Mouse (Mus musculus) CH12F3 (cell line): Measurements from ENCODE around the gene Ssr2.

ENCODE experiments used
- in situ Hi-C: fragments of 300-500 bp; cut with MboI; formaldehyde crosslinking; loops from 2 replicates; pipeline ENCODE4 v1.14.3; 2020; ENCODE audit warnings: low sequenced_read_pairs

Gene Ssr2

GRCm38 (mm10) chr3:88622113-88622940 lies 46.7 kb downstream of the Ssr2 start:
- in situ Hi-C loops, result no loop called here

GRCm38 (mm10) chr3:88622941-88623345 lies 47.3 kb downstream of the Ssr2 start:
- in situ Hi-C loops, result no loop called here

GRCm38 (mm10) chr3:88623346-88624135 lies 47.9 kb downstream of the Ssr2 start:
- in situ Hi-C loops, result no loop called here

GRCm38 (mm10) chr3:88624324-88624723 lies 48.6 kb downstream of the Ssr2 start:
- in situ Hi-C loops, result no loop called here

GRCm38 (mm10) chr3:88624951-88625350 lies 49.3 kb downstream of the Ssr2 start:
- in situ Hi-C loops, result no loop called here

- in situ Hi-C loops, result no loop called here
These were observed 49.9 kb downstream of the Ssr2 start for GRCm38 (mm10) chr3:88625531-88625930.

GRCm38 (mm10) chr3:88626316-88626715 lies 50.6 kb downstream of the Ssr2 start:
- in situ Hi-C loops, result no loop called here

GRCm38 (mm10) chr3:88627114-88627513 lies 51.4 kb downstream of the Ssr2 start:
- in situ Hi-C loops, result no loop called here

- in situ Hi-C loops, result no loop called here
These were observed 51.9 kb downstream of the Ssr2 start for GRCm38 (mm10) chr3:88627535-88627934.

GRCm38 (mm10) chr3:88628766-88629165 lies 53.1 kb downstream of the Ssr2 start:
- in situ Hi-C loops, result no loop called here

GRCm38 (mm10) chr3:88629244-88629643 lies 53.6 kb downstream of the Ssr2 start:
- in situ Hi-C loops, result no loop called here

GRCm38 (mm10) chr3:88630018-88630417 lies 54.3 kb downstream of the Ssr2 start:
- in situ Hi-C loops, result no loop called here

- in situ Hi-C loops, result no loop called here
These were observed 55.2 kb downstream of the Ssr2 start for GRCm38 (mm10) chr3:88630849-88631341.

- in situ Hi-C loops, result no loop called here
These were observed 56.4 kb downstream of the Ssr2 start for GRCm38 (mm10) chr3:88631921-88632587.

- in situ Hi-C loops, result no loop called here
These were observed 57.4 kb downstream of the Ssr2 start for GRCm38 (mm10) chr3:88633056-88633455.

GRCm38 (mm10) chr3:88635506-88636275 lies 60.0 kb downstream of the Ssr2 start:
- in situ Hi-C loops, result no loop called here

- in situ Hi-C loops, result no loop called here
These were observed 60.9 kb downstream of the Ssr2 start for GRCm38 (mm10) chr3:88636555-88636986.

GRCm38 (mm10) chr3:88637134-88637533 lies 61.5 kb downstream of the Ssr2 start:
- in situ Hi-C loops, result no loop called here
